Mouse (Mus musculus): Measurements from ENCODE around the gene Cpa2.

Gene Cpa2

GRCm38 (mm10) chr6:30541009-30541799 is at the start of gene Cpa2:
TSS of gene Cpa2 (plus strand) at chr6:30541582.
- DNase-seq (ENCODE audit: extremely low spot score, low read depth, low spot score), result no peak

DNA sequence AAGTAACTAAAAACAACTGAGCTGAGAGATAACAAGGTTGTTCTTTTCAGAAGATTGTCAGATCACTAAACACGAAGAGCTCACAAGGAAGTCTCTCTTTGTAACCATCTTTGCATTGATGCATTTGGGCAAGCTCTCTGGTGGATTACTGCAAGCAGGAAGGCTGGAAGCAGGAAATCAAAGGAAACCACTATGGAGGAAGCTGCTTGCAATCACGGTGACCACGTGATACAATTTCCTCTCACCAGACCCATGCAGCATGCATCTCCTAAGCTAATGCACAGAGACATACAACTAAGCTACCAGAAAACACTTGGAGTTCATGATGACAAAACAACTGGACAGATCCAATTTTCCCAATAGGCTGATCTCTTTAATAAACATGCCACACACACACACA is 42.3 kb upstream of the Cpa2 start:
- DNase-seq (ENCODE audit: extremely low spot score, low read depth, low spot score), result no peak

- DNase-seq (ENCODE audit: extremely low spot score, low read depth, low spot score), result no peak
Observed at GRCm38 (mm10) chr6:30508824-30509223, 32.6 kb upstream of the Cpa2 start.

DNA sequence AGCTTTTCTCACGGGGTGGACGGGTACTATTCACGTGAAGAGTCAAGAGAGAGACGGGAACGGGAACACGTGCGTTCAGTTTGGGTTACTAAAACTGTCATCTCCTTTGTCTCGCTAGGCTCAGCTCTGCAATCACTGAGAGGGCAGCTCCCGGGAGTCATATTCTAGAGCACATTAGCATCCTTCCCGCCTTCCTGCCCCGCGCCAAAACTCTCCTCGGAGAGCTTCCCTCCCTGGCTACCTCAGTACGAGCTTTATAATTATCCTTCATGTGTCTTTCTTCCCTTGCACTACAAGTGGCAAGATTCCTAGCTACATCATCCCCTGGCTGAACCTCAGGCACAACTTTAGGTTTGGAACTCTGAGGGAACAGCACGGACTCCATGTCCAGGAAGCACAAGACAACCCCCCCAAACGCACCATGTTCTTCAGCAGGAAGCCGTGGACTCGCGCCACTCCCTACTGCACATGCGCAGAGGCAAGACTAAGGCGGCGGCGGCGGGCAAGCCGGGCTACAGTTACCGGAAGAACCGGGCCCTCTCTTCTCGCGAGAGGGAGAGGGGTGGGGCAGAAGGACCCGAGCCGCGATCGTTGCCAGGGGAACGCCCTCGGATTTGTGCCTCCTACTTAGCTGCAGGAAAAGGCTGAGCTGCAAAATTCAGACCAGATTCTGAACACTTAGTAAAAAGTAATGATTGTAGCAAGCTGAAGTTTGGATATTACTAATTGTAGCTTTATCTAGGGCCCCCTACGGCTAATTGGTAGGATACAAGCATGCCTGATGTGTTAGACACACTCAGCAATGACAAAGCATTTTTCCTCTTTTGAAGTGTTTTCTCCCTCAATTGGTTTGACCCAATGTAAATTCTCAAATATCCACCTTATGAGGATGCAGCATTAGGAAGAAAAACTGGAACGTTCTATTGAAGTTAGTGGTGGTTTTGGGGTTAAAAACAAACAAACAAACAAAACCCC is 31.8 kb upstream of the Cpa2 start, which contains the start of the genes Tmem209 and Ssmem1:
Gene Tmem209 (minus strand): TSS at position 519 of the 975 bp plus-strand sequence.
Gene Ssmem1 (plus strand): TSS at position 585 of the 975 bp plus-strand sequence.
- peak; percentile 94 for DNase-seq (ENCODE audit: extremely low spot score, low read depth, low spot score)

GRCm38 (mm10) chr6:30510291-30510690 is 31.1 kb upstream of the Cpa2 start:
- DNase-seq (ENCODE audit: extremely low spot score, low read depth, low spot score), result no peak

DNA sequence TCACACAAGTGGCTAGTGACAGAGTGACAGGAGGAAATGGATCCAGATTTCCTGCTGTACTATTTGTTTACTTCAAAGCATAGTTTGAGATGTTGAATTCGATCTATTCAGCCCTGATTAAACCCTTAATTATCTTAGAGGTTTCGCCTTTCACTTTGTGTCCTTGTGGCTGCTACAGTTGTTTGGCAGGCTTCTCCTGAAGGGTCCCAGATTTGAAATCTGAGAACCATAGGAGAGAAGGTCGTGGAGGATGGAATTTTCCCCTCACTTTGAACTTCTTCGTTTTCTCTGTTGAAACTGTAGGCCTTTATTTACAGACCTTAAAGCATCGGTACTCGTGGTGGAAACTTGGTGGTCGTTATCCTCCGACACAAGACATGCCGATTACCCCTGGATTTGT is 27.1 kb upstream of the Cpa2 start:
- DNase-seq (ENCODE audit: extremely low spot score, low read depth, low spot score), result no peak

- DNase-seq (ENCODE audit: extremely low spot score, low read depth, low spot score), result no peak
Observed at GRCm38 (mm10) chr6:30520400-30520799, 21.0 kb upstream of the Cpa2 start.

DNA sequence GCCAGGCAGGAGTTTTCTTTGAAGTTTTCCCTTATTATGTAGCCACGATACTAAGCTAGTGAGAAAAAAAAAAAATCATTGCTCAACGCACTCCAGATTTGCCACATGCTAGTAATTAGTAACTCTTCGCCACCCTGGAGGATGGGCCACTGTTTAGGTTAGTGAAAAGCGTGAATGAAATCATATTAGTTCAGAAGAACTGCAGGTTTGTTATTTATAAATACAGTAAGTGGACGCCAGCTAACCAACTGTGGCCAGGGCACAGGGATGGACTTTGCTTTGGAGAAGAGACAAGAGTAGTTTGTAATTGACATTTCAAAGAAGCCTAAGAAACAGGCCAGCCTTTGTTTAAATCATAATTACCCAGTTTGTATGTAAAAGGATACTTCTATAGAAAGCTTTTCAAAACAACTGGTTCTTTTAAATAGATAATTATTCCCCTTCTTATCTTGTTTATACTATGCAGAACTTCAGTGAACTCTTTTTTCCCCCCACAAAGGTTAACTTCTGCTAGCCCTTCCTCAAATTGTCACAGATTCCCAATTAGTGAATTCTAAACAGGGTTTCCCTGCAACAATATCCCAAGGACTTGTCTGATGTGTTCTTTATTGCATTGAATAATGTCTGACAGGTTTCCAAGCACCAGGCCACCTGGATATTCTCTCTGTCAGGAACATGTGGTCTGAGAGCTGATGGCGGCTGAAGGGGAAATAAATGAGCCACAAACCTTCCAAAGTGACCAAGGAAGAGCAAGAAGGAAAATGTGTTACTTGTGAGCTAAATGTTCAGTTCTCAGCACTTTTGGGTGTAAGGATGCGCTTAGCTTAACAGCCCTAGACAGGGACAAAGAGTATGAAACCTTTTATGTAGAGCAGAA is 15.7 kb upstream of the Cpa2 start:
- no peak for DNase-seq (ENCODE audit: extremely low spot score, low read depth, low spot score)

DNA sequence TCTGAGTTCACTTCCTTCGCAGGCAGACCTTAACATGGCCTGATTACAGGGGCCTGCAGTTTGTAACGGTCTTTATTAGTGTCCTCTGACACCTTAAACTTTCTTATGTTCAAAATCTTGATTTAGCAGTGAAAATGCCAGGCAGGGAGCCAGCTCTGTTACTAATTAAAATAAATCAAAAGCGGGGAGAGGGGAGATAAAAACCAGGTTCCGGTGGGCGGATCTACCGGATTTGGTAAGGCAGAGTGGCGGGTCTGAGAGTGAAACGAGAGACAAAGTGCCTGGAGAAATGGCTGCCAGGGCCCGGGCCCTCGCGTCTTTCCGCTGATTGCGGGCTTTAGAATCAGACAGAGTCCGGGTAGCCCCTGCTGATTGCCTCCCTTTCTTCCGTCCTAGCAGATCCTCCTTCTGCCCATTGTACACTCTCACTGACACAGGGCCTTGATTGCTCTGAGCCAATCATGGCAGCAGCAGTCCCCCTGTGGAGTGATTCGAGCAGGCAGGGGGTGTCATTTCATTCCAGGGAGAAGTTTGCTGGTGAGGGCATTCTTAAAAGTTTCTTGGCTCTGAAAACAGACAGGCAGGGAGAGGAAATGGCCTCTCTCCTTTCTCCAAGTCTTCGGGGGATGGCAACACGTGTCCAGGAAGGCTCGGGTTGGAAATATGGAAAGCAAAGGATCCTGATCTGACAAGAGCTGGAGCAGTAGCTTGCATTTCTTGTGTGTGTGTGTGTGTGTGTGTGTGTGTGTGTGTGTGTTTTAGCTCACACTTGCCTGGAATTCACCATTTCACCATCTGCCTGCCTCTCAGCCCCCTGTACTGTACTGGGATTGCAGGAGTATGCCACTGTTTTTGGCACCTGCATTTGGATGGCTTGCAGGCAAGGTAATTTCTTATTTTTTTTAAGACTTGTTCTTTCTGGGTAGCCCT is 14.5 kb upstream of the Cpa2 start:
- no peak for DNase-seq (ENCODE audit: extremely low spot score, low read depth, low spot score)

DNA sequence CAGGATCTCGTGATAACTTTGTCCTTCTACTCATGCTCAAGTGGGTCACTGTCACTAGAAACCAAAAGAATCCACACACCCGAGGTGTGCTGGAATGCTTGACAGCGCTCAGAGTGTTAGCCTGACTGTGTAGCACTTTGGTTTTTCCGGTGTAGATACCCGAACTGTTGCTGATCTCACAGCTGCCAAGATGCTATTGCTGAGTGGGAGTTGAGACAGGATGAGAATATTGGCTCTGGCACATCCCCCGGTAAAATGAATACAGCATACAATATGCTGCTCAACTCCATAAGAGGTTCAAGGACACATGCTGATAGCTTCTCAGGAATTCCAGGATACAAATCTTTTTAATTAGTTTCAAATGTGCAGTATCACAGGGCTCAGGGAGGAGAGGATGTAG is 12.6 kb upstream of the Cpa2 start:
- DNase-seq (ENCODE audit: extremely low spot score, low read depth, low spot score), result no peak

DNA sequence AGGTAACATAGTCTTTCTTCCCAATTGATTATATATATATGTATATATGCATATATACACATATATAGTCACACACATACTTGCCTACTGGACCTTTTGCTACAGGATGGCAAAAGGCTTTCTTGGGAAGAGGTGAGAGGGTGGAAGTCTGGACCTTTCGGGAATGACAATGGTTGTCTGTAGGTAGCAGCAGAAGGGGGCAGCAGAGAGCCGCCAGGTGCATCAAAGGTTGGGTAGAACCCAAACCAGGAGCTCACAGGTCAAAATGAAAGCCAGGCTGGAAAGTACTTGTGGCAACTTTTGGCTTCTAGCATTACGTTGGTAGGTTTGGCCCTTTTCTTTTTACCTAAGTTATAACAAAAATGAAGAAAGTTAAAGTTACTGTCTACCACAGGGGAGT is 6.0 kb upstream of the Cpa2 start:
- DNase-seq (ENCODE audit: extremely low spot score, low read depth, low spot score), result no peak

GRCm38 (mm10) chr6:30538240-30538639 is 3.1 kb upstream of the Cpa2 start:
- DNase-seq (ENCODE audit: extremely low spot score, low read depth, low spot score), result no peak

- DNase-seq (ENCODE audit: extremely low spot score, low read depth, low spot score), result no peak
Observed at GRCm38 (mm10) chr6:30538800-30539199, 2.6 kb upstream of the Cpa2 start.

DNA sequence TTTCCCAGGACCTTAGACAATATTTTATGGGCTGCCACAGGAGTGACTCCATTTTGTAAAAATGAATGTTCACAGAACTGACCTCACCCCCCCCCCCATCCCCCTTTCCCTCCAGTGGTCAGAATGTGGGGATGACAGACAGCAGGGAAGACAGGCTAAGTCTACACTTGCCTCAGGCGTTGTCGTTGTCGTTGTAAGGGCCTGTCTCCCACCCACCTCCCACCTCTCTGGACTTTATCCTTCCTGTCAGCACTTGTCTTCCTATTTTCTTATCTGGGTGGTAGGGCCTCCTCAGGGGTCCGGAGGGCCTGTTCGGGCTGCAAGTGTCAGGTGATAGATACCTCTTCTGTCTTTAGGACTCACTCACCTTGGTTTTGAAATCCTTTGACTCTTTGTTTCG is 895 bp downstream of the Cpa2 start:
- DNase-seq (ENCODE audit: extremely low spot score, low read depth, low spot score), result no peak

GRCm38 (mm10) chr6:30543077-30543476 is 1.7 kb downstream of the Cpa2 start:
- DNase-seq (ENCODE audit: extremely low spot score, low read depth, low spot score), result no peak

- DNase-seq (ENCODE audit: extremely low spot score, low read depth, low spot score), result no peak
Observed at GRCm38 (mm10) chr6:30543851-30544250, 2.5 kb downstream of the Cpa2 start.

GRCm38 (mm10) chr6:30545689-30546088 is 4.3 kb downstream of the Cpa2 start:
- DNase-seq (ENCODE audit: extremely low spot score, low read depth, low spot score), result no peak

DNA sequence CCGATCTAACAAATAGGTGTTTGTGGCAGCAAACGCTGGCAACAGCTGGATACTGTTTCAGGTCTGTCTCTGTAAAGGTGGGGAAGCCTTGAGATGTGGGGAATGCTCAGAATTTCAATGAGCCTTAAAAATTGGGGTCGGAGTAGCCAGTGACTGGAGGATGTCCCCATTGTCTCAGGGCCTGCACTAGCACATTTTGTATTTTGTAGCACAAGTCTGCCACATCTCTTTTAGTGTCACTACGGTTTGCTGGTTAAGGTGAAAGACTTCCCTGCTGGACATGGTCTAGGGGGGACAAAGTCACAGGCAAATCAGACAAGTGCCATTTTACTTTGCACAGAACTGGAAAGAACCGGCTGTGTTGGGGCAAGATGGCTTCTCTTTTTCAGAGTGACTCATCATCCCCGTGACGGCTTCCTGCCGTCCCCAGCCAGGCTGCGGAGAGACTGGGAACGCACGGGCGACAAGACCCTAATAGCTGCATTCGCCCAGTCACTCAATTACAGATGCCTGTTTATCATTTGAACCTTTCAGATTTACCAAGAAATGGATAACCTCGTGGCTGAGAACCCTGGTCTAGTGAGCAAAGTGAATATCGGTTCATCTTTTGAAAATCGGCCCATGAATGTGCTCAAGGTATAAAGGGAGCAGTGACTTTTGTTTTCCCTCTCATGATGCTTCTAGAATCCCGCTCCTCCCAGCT is 5.3 kb downstream of the Cpa2 start:
- DNase-seq (ENCODE audit: extremely low spot score, low read depth, low spot score), result no peak

DNA sequence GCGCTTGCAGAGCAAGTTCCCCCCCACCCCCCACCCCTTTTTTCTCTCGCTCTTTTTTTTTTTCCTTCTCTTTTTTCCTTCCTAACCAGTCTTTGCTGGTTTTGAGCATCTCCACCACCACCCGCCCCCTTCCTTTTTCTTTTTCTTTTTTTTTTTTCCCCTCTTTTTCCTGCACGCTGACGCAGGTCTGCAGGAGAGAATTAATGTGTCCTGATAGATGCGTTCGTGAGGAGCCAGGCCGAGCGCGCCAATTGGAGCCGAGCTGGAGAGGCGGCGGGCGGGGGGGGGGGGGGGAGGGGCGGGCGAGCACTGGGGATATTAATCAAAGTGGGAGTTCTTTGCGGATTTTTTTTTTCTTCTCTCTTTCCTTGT is 5.9 kb downstream of the Cpa2 start:
- no peak for DNase-seq (ENCODE audit: extremely low spot score, low read depth, low spot score)
